Mouse (Mus musculus) heart, embryonic 13.5 days (tissue): Measurements from ENCODE around the gene Mavs. TPM values are rescaled to one million over a fixed set of nuclear protein-coding genes. Genes with fewer than 3 reads are reported as not detected.

Experiments used
- ATAC-seq: fragments of 200-750 bp; cut with Nextera tagmentation; 2 replicates; pipeline ENCODE4 v1.8.0; 2017; ENCODE audit warnings: moderate TSS enrichment; ENCODE audit not compliant: insufficient number of reproducible peaks, low FRiP score, low TSS enrichment; ENCODE audit errors: extremely low read depth
- H3K27ac ChIP-seq: fragments of 300-500 bp; sonication (generic); replicated peaks from 2 replicates; pipeline ENCODE4 v1.5.1; 2015; ENCODE audit warnings: moderate library complexity, mild to moderate bottlenecking, inconsistent platforms
- H3K27me3 ChIP-seq: fragments of 300-500 bp; sonication (generic); replicated peaks from 2 replicates; pipeline ENCODE4 v1.6.1; 2015; ENCODE audit warnings: mild to moderate bottlenecking, inconsistent platforms
- H3K36me3 ChIP-seq: fragments of 300-500 bp; sonication (generic); 2 replicates; pipeline ENCODE4 v1.6.1; 2015; ENCODE audit warnings: mild to moderate bottlenecking, inconsistent platforms
- H3K4me1 ChIP-seq: fragments of 300-500 bp; sonication (generic); 2 replicates; pipeline ENCODE4 v1.6.1; 2015; ENCODE audit warnings: inconsistent platforms
- H3K4me2 ChIP-seq: fragments of 300-500 bp; sonication (generic); 2 replicates; pipeline ENCODE4 v1.6.1; 2015; ENCODE audit warnings: inconsistent platforms, mild to moderate bottlenecking, moderate library complexity
- H3K4me3 ChIP-seq: fragments of 300-500 bp; sonication (generic); 2 replicates; pipeline ENCODE4 v1.5.1; 2015; ENCODE audit warnings: moderate library complexity, mild to moderate bottlenecking, inconsistent platforms
- H3K9ac ChIP-seq: fragments of 300-500 bp; sonication (generic); 2 replicates; pipeline ENCODE4 v1.6.1; 2015; ENCODE audit warnings: inconsistent platforms, mild to moderate bottlenecking, moderate library complexity
- H3K9me3 ChIP-seq: fragments of 300-500 bp; sonication (generic); 2 replicates; pipeline ENCODE4 v1.6.1; 2016; ENCODE audit warnings: inconsistent platforms
- WGBS: fragments of 180-500 bp; shearing (Covaris S2); methylation state at CpG from one replicate; pipeline ENCODE4 v1.1.7; 2015; ENCODE audit warnings: mixed read lengths; 5-methylcytosine and 5-hydroxymethylcytosine counted together
- polyA plus RNA-seq: library from polyadenylated mRNA; unstranded; fragments of >200 nt; fragmentation: Nextera tagmentation; extraction: Ambion mirVana; gene quantifications from 2 replicates; pipeline ENCODE4 v1.2.1, GENCODE M21; 2015

The Mavs gene
- polyA plus RNA-seq, 1 experiment from 2014 or later = 18.8 TPM

DNA sequence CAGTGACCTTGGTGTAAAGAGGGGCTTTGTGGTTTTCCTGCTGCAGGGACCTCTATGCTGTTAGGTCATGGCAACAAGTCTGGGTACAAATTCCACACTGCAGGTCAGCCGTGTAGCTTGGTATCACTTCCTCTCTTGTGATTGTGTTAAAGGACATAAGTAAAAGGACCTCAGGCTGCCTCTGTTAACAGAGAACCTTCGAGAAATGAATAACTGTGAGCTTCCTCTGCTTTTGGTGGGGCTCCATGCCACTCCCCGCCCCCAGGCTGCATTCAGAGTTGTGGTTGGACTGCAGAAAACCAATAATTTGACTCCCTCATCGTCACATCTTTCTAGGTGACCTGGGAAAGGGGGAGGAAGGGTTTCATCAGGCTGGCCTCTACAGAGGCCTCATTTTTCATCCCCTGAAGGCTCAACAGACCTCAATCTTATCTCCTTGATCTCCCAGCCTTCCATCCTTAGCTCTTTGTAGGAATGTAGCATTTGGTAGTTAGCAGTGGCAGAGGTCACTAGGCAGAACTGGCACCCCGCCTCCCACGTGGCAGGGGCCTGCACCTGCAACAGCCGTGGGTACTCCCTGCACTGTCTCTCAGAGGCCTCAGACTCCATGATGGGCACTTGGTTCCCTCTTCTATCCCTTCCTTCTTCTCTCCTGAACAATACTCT is 1.2 kb downstream of the Mavs start:
- Histone ChIP-seq H3K4me2 (peak overlapping the region; percentile 91), H3K27ac (no peak overlapping the region), H3K4me1 (peaks cover 29% of the 10 kb centered on the region), H3K4me3 (peak overlapping the region; percentile 67), H3K9ac (peak overlapping the region; percentile 90), H3K9me3 (no peaks in the 10 kb centered on the region), H3K27me3 (no peaks in the 10 kb centered on the region), H3K36me3 (peaks cover 24% of the 10 kb centered on the region)
- 64% methylated on average over 7 of the region's 7 CpGs for WGBS
- no peak for ATAC-seq

DNA sequence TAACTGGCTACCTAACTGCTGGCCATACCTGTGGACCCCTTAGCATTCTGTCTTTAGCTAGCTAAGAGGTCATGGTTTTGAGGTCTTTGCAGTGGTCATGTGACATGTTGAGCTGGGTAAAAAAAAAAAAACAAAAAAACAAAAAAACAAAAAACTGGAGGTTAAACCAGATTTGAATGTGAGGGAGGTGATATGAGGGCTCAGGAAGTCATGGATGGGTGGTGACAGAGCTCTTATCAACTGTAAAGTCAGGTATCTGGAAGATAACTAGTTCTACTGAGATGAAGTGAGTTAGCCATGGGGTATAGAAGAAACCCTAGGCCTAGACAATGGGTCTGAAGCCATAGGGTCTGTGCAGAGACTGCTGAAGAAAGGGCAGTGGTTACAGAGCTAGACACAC is 8.3 kb downstream of the Mavs start:
- Histone ChIP-seq H3K9ac (no peak overlapping the region), H3K4me3 (no peak overlapping the region), H3K27me3 (no peaks in the 10 kb centered on the region), H3K4me1 (no peaks in the 10 kb centered on the region), H3K9me3 (no peaks in the 10 kb centered on the region), H3K36me3 (peaks cover 92% of the 10 kb centered on the region), H3K4me2 (no peak overlapping the region), H3K27ac (no peak overlapping the region)
- no peak for ATAC-seq

DNA sequence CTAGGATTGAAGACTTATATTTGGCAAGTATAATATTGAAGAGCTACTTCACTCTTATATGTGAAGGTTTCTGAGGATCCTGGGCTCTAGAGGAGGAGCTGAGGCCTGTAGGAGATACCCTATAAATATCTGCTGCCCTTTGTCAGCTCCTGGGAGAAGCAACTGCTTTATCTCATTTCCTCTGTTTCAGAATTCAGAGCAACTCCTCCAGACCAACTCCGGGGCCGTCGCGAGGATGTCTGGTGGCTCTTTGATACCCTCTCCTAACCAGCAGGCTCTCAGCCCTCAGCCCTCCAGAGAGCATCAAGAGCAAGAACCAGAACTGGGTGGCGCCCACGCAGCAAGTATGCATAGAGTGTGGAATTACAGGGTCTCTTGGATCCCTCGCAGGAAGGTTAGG is 9.1 kb downstream of the Mavs start:
- WGBS = 50% methylated on average over 7 of the region's 7 CpGs
- no peak for ATAC-seq
- no peak overlapping the region for H3K4me3 ChIP-seq

DNA sequence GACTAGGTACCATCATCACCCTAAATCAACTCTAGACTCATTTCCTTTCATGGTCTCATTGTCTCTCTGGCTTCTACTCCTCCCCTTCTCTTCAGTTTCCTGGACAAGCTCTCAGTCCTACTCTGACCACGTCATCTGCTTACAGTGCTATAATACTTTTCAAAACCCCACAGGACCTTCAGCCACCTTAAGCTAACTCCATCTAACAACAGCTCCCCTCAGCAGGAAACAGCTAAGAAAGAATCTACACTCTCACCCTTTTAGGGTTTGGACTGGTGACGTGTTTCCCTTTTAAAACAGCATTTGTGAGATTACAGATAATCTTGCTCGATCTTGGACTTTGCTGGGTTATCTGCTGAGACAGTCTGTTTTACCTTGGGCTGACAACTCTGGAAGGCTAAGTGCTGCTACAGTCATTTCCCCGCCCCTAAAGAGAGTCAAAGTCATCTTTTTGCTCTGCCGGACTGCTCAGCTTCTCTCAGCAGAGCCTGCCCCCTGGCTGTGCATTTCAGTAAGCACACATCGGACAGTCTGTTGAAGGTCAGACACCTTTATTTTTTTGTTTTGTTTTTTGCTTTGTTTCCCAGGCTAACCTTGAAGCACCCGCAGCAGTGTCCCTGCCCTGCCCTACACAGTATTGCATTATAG is 19.9 kb downstream of the Mavs start:
- Histone ChIP-seq H3K36me3 (peaks cover 7% of the 10 kb centered on the region), H3K27me3 (no peaks in the 10 kb centered on the region), H3K4me3 (peak overlapping the region; percentile 11; the same call in 1 of the 2 replicates), H3K9ac (peak overlapping the region; percentile 61), H3K27ac (peak overlapping the region; percentile 73), H3K9me3 (no peaks in the 10 kb centered on the region), H3K4me2 (peak overlapping the region; percentile 54), H3K4me1 (peaks cover 36% of the 10 kb centered on the region)
- ATAC-seq = peak; percentile 39; the same call in 1 of the 2 replicates
- 9% methylated on average over 7 of the region's 7 CpGs for WGBS

More for the DNA sequence above, 9.1 kb downstream of the Mavs start:
- H3K27ac ChIP-seq = no peak overlapping the region
- no peak overlapping the region for H3K9ac ChIP-seq
- peaks cover 95% of the 10 kb centered on the region for H3K36me3 ChIP-seq
- no peaks in the 10 kb centered on the region for H3K27me3 ChIP-seq
- no peak overlapping the region for H3K4me2 ChIP-seq
- H3K9me3 ChIP-seq = no peaks in the 10 kb centered on the region
- H3K4me1 ChIP-seq = no peaks in the 10 kb centered on the region

DNA sequence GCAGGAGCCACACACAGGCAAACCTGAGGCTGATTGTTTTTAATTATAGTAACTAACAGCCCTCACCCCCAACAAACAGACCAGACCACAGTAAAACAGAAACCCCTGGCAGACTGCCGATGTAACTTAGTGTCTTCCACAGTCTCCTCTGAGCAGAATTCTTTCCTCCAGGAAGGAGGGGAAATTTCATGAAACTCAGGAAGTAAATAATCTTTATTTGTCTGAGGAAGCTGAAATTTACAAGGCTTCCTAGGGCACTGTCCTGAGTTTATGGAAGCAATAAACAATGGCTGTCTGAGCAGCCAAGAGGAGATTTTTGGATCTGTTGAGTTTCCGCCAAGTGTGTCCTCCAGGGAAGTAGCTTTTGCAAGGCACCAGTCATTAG is 20.5 kb downstream of the Mavs start:
- Histone ChIP-seq H3K4me3 (peak overlapping the region; percentile 11; the same call in 1 of the 2 replicates), H3K36me3 (peaks cover 7% of the 10 kb centered on the region), H3K27me3 (no peaks in the 10 kb centered on the region), H3K9ac (peak overlapping the region; percentile 61), H3K4me2 (peak overlapping the region; percentile 54), H3K9me3 (no peaks in the 10 kb centered on the region), H3K4me1 (peaks cover 36% of the 10 kb centered on the region), H3K27ac (peak overlapping the region; percentile 73)
- WGBS = 56% methylated on average over 2 of the region's 2 CpGs
- ATAC-seq = no peak

DNA sequence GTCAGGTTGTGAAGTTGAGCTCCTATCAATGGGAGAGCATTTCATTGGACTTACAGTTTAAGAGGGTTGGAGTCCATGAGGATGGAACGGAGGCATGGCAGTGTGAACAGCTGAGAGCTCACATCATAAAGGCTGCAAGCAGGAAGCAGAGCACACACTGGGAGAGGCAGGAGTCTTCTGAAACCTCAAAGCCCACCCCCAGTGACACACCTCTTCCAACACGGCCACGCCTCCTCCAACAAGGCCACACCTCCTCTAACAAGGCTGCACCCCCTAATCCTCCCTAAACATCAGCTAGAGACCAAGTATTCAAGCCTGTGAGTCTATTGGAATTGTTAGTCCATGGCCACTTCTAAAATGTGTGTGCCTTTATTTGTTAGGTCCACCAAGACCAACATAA is 21.9 kb downstream of the Mavs start:
- no peaks in the 10 kb centered on the region for H3K9me3 ChIP-seq
- no peak for ATAC-seq
- no peak overlapping the region for H3K4me3 ChIP-seq
- no peak overlapping the region for H3K4me2 ChIP-seq
- H3K27me3 ChIP-seq = no peaks in the 10 kb centered on the region
- H3K27ac ChIP-seq = no peak overlapping the region
- H3K36me3 ChIP-seq = peaks cover 2% of the 10 kb centered on the region; the same call in 1 of the 2 replicates
- peaks cover 40% of the 10 kb centered on the region for H3K4me1 ChIP-seq
- H3K9ac ChIP-seq = no peak overlapping the region
- 54% methylated on average over 3 of the region's 3 CpGs for WGBS

DNA sequence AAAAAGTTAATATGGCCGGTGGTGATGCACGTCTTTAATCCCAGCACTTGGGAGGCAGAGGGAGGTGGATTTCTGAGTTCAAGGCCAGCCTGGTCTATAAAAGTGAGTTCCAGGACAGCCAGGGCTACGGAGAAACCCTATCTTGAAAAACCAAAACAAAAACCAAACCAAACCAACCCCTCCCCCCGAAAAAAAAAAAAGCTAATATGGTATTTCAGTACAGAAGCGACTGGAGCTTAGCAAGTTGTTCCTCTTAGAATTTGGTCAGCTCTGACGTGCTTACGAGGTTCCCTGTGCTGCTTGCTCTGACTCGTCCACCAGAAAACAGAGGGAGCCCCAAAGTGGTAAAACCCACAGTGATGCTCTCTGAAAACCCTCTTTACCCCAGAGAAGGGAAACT is 24.8 kb downstream of the Mavs start:
- Histone ChIP-seq H3K4me3 (no peak overlapping the region), H3K9me3 (no peaks in the 10 kb centered on the region), H3K27me3 (no peaks in the 10 kb centered on the region), H3K4me2 (no peak overlapping the region), H3K36me3 (no peaks in the 10 kb centered on the region), H3K4me1 (peaks cover 39% of the 10 kb centered on the region), H3K9ac (no peak overlapping the region), H3K27ac (no peak overlapping the region)
- WGBS = 80% methylated on average over 8 of the region's 8 CpGs
- ATAC-seq = no peak

DNA sequence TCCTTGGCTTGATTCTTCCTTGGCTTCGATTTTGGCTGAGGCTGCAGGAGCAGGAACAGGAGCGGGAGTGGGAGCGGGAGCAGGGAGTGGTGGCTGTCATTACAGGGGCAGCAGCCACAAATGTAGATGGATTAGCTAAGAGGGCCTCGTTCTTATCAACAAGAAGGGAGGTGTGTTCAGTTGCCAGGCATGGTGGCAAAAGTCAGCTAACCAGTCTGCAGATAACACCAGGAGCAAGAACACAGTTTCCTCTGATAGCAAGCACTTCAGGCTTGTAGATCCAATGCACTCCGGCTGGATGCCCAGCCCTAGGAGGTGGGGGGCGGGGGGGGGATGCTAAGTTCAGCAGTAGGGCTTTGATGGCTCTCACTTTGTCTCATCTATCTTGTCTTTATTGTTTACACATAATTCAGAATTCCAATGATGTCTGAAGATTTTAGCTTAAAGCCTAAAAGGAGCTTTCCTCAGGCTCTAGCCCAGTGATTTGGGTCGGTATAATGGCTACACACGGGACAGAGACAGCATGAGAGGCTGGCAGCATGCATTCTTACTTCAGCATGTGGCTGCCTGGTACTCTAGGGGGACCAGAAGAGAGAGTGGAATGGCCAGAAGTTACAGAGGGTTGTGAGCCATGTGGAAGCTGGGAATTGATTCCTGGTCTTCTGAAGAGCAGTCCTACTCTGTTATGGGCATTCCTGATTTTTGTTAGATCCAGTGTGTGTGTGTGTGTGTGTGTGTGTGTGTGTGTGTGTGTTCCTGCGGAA is 26.9 kb downstream of the Mavs start:
- peak overlapping the region; percentile 73 for H3K27ac ChIP-seq
- peaks cover 42% of the 10 kb centered on the region for H3K4me1 ChIP-seq
- peak overlapping the region; percentile 92 for H3K4me2 ChIP-seq
- ATAC-seq = no peak
- no peaks in the 10 kb centered on the region for H3K36me3 ChIP-seq
- H3K9ac ChIP-seq = peak overlapping the region; percentile 86
- no peaks in the 10 kb centered on the region for H3K27me3 ChIP-seq
- WGBS = 21% methylated on average over 9 of the region's 9 CpGs
- H3K4me3 ChIP-seq = no peak overlapping the region
- H3K9me3 ChIP-seq = no peaks in the 10 kb centered on the region

DNA sequence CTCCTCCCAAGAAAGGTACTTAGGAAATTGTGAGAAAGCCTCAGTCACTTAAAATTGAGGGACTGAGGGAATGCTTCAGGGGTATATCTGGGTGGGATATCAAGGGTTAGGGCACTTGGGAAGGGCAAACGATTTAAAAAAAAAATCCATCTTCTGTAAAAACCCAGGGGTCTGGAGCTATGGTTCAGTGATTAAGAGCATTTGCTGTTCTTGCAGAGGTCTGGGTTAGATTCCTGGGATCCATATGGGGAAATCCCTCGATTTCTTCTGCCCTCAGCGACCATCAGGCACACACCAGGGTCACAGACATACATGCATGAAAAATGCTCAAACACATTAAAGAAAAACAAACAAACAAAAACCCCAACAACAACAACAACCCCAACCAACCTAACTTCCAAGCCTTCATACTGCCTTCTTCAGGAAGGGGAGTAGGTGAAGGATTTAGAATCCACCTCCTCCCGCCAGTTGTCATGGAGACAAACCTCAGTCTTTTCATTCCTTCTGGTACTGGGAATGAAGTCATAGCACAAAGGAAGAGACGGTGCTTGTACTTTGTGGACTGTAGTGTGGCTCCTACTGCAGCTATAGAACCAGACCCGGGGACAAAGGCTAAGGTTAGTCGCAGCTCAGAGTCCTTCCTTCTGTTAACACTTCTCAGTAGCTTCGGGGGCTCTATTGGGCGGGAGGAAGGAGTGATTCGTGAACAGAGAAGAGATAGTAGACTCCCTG is 27.8 kb downstream of the Mavs start:
- ATAC-seq = peak; percentile 25; the same call in 1 of the 2 replicates
- H3K9ac ChIP-seq = peak overlapping the region; percentile 86
- 6% methylated on average over 10 of the region's 10 CpGs for whole genome bisulfite sequencing
- H3K27me3 ChIP-seq = no peaks in the 10 kb centered on the region
- peaks cover 45% of the 10 kb centered on the region for H3K4me1 ChIP-seq
- peak overlapping the region; percentile 75 for H3K4me3 ChIP-seq
- H3K36me3 ChIP-seq = no peaks in the 10 kb centered on the region
- peak overlapping the region; percentile 99 for H3K27ac ChIP-seq
- H3K4me2 ChIP-seq = peak overlapping the region; percentile 92
- no peaks in the 10 kb centered on the region for H3K9me3 ChIP-seq

DNA sequence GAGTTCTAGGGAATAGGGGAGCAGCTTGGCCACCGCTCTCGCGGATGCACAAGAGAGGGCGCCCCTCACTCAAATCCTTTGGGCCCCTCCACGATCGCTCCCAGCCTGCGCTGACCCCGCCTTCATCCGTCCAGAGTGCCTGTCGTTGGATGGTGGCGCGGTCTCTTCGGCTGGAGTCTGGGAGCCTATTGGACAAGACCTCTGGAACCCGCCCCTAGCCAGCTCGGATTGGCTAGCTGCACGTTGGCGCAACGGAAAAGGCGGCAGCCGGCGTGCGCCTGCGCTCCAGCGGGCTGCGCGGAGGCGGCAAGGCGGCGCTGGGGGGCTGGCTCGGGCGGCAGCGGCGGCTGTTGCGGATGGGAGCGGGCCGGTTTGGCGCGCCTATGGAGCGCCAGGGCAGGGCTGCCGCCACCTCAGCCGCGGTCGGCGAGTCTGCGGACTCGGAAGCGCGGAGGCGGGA is 28.4 kb downstream of the Mavs start, which contains the start of gene Pank2:
TSS of gene Pank2 (plus strand) at position 283 of the 460 bp plus-strand sequence.
- Histone ChIP-seq H3K27ac (peak within 1 kb of the TSS; percentile 99), H3K4me2 (peak within 1 kb of the TSS; percentile 92), H3K4me1 (peaks cover 39% of the 10 kb centered on the region), H3K36me3 (no peaks in the 10 kb centered on the region), H3K9ac (peak within 1 kb of the TSS; percentile 96), H3K9me3 (no peaks in the 10 kb centered on the region), H3K27me3 (no peaks in the 10 kb centered on the region), H3K4me3 (peak within 1 kb of the TSS; percentile 75)
- peak; percentile 96 for ATAC-seq
- WGBS = under 1% methylated on average over 33 of the region's 49 CpGs
